Mouse (Mus musculus): ENCODE results near the gene 2900026A02Rik.

The 2900026A02Rik gene

DNA sequence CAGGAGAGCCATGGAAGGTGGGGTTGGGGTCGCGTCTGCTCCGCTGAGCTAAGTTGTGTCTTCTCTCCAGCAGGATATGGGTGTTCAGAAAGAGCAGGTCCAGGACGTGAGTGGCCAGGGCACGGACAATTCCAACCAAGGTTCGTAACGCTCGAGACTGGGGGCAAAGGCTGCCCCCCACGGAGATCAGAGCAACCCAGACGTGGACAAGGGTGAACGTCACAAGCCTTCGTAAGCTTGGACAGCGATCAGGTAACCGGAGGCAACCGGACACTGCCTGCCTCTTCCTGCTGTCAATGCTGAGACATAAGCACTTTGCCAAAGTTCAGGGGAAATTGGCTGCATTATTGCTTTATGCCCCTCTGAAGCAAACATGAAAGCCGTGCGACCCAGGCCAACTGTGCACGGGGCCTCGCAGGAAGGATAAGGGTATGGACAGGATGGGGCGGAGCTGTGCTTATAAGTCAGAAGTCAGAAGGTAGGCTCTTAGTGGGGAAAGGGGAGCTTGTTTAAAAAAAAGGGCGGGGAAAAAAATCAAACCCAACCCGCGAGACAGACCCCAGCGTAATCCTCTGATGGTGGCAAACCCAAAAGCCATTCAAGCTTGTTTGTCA lies 130.9 kb downstream of the 2900026A02Rik start:
- peak in 1 of 2 experiments; percentile 75 for DNase-seq

DNA sequence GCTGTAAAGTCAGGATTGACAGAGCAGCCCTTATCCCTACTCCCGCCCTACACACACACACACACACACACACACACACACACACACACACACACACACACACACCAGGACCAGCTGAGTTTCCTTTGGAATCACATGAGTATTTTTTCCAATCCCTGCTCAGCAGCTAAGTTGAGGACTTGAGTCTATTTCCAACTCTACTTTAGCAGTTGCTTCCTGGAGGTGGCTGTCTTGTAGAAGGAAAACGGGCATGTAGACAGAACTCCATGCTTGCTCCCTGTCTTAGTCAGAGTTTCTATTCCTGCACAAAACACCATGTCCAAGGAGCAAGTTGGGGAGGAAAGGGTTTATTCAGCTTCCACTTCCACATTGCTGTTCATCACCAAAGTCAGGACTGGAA lies 133.6 kb downstream of the 2900026A02Rik start:
- DNase-seq = no peak

DNA sequence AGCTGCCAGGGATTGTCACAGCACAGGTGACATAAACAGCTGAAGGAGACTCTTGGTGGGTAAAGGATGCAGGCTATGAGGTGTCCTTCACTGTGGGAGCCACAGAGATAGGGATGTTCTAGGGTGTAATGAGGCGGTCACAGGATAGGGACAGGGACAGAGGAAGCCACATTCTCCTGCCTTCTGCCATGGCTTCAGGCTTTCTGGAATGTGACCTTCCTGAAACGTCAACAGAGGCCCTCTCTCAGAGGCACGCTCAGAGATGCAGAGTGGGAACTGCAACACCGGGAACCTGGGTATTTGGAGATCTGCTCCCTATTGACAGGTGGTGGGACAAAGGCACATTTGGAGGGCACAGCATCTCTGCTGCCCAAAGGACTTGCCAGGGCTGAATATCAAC lies 134.0 kb downstream of the 2900026A02Rik start:
- no peak for DNase-seq

DNA sequence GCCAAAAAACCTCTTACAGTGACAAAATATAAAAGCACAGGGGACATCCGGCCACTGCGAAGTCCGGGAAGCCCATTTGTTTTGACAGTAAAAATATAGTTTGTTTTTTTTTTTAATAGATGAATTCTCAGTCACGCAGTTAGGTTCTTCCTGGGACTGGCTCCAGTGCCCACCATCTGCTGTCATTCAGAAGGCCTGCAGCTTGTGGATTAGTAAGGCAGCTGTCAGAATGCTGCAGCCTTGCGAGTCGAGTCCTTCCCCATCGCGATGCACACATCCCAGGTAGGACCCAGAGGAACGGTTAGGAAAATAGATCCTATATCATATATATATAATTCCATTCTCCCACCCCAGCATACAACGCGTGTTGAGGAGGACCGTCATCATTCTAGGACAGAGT lies 134.6 kb downstream of the 2900026A02Rik start:
- DNase-seq = peak in 1 of 2 experiments; percentile 45

- no peak for DNase-seq
Measured at GRCm38 (mm10) chr5:113085931-113086330, 135.1 kb downstream of the 2900026A02Rik start.

- DNase-seq = no peak
Measured at GRCm38 (mm10) chr5:113084309-113084708, 136.7 kb downstream of the 2900026A02Rik start.

- peak in 1 of 2 experiments; percentile 42 for DNase-seq
Measured at GRCm38 (mm10) chr5:113082356-113083168, 138.5 kb downstream of the 2900026A02Rik start.

GRCm38 (mm10) chr5:113081439-113081838 lies 139.6 kb downstream of the 2900026A02Rik start, which contains the start of gene Crybb3:
Crybb3 (minus strand) TSS chr5:113081584.
- peak; percentile 75 to 81 for DNase-seq

GRCm38 (mm10) chr5:113081020-113081419 lies 140.0 kb downstream of the 2900026A02Rik start:
- no peak for DNase-seq

DNA sequence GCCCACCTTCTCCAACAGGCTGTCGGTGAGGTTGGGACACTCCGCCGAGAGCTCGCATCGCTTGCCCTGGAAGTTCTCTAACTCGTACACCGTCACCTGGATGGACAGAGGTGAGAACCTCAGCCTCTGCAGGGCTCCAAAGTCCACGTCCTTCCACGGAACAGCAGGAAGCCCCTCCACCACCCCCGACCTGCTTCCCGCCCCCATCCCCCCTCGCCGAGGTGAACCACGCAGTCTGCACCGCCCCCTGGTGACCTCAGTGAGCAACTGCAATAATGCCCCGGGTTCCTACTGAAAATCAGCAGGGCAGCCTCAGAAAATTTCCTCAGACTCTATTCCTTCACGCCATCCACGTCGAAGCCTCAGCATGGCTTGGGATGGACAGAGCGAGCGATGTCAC lies 141.3 kb downstream of the 2900026A02Rik start:
- no peak for DNase-seq

GRCm38 (mm10) chr5:113078686-113079085 lies 142.3 kb downstream of the 2900026A02Rik start:
- DNase-seq = no peak

GRCm38 (mm10) chr5:113070017-113070416 lies 151.0 kb downstream of the 2900026A02Rik start, which contains the start of gene Crybb2:
Crybb2 (minus strand) TSS chr5:113070117.
- no peak for DNase-seq

- DNase-seq = peak; percentile 73 to 77
Measured at GRCm38 (mm10) chr5:113054308-113054707, 166.7 kb downstream of the 2900026A02Rik start.

- DNase-seq = no peak
Measured at GRCm38 (mm10) chr5:113050581-113051185, 170.4 kb downstream of the 2900026A02Rik start.

GRCm38 (mm10) chr5:113049876-113050275 lies 171.2 kb downstream of the 2900026A02Rik start:
- DNase-seq = no peak

DNA sequence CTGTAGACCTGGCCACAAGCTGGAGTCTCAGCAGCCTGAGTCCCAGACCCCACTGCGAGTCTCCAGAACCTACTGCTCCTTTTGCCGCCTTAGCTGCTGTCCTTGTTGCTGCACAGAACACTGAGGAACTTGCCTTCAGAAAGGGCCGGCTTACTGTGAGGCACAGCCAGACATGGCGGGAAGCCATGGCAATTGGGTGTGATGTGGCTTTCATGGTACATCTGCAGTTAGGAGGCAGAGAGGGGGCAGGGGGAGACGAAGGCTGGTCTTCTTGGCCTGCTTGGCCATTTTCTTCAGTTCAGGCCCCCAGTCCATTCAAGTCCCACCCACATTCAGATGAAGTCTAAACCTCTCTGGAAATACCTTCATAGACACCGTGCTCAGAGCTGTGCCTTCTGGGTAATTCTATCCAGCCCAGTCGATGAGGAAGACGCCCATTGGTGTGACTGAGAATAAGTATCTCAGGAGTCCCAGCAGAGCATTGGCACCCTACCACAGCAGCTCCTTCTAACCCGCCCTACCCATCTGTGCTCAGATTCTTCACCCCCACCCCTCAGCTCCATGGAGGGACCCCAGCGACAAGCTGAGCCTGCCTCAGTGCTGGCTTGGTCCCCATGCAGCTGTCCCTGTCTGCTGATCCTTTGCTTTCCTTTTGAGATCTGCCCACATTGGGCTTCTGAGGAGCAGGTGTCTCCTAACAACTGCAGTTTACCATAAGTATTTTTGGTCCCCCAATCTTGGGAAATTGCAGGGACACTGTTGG lies 175.3 kb downstream of the 2900026A02Rik start:
- DNase-seq = no peak

GRCm38 (mm10) chr5:113043531-113043930 lies 177.5 kb downstream of the 2900026A02Rik start:
- no peak for DNase-seq

- DNase-seq = peak; percentile 23 to 62
Measured at GRCm38 (mm10) chr5:113041567-113042071, 179.4 kb downstream of the 2900026A02Rik start.

- no peak for DNase-seq
Measured at GRCm38 (mm10) chr5:113040776-113041175, 180.3 kb downstream of the 2900026A02Rik start.

- no peak for DNase-seq
Measured at GRCm38 (mm10) chr5:113038601-113039000, 182.4 kb downstream of the 2900026A02Rik start.
